Mouse (Mus musculus) testis, adult 2 months (tissue): ENCODE results near the gene Itpr2.

Source experiments
- CTCF ChIP-seq: fragments of 200-500 bp; IDR thresholded peaks from 2 replicates; pipeline ENCODE4 v1.5.1; 2012; ENCODE audit warnings: low read depth, mild to moderate bottlenecking, inconsistent platforms, low read length, moderate library complexity; ENCODE audit not compliant: control insufficient read depth, insufficient read depth, insufficient replicate concordance
- POLR2A ChIP-seq: fragments of 200-500 bp; IDR thresholded peaks from 2 replicates; pipeline ENCODE4 v1.6.1; 2012; ENCODE audit warnings: low read depth, mild to moderate bottlenecking, inconsistent platforms, low read length, moderate library complexity; ENCODE audit not compliant: control insufficient read depth

DNA sequence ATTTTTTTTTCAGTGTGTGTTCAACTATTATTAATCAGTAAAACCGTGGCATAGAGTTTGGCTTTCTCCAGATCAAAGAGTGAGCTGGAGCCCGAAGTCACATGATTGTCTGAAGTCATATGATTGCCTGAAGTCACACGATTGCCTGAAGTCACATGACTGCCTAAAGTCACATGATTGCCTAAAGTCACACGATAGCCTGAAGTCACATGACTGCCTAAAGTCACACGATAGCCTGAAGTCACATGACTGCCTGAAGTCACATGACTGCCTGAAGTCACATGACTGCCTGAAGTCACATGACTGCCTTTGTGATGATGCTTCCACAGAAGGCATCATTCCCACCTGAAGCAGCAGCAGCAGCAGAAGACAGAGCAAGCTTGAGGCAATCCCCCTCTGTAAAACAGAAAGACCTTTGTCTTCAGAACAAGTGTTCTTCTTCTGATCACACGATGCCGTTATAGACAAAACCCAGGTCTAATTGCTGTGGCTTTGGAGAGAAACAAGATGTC, 304.1 kb downstream of the Itpr2 start:
- TF ChIP-seq POLR2A (no peak), CTCF (no peak)
